9 mouse cellular contexts compared by ENCODE assay signal in genomic region chr2:33682219-33682618, GRCm38 (mm10). TPM values are rescaled to one million over a fixed set of nuclear protein-coding genes. Genes with fewer than 3 reads are reported as not detected.
DNase-seq lines count a peak whose midpoint lies in the region; ATAC-seq and TF ChIP-seq lines count a peak whose summit lies in the region.
"Had no signal": no experiment of that assay in that cellular context is flagged by ENCODE, and none has a peak within 500 bp of the region (broad histone marks: within the 10 kb centered on the region; RNA-seq: fewer than 3 reads in every experiment).

No protein-coding gene starts in this region.

- H3K4me2 ChIP-seq in kidney, embryonic 16.5 days (replicated peaks; ENCODE audit: low read depth, low read length): no peak overlapping the region
- H3K4me2 ChIP-seq in kidney, postnatal 0 days (ENCODE audit: low read length): no peak overlapping the region

- DNase-seq in kidney, adult 2 months: peak; percentile 63
- peak; percentile 31 for DNase-seq in T-cell, adult 2 months (ENCODE audit: low spot score)
- DNase-seq in cerebellum, postnatal 25 days: peak; percentile 83 to 90
- peak; percentile 40 for DNase-seq in kidney, postnatal 0 days (ENCODE audit: low spot score)
- peak; percentile 59 for DNase-seq in lung, adult 2 months
- peak; percentile 75 for DNase-seq in right cerebral cortex, postnatal 4 days

- 6% methylated on average over 4 of the region's 4 CpGs for WGBS in kidney, adult 2 months
- WGBS in kidney, embryonic 16.5 days: 11% methylated on average over 4 of the region's 4 CpGs
- 14% methylated on average over 4 of the region's 4 CpGs for WGBS in kidney, postnatal 0 days
- 10% methylated on average over 4 of the region's 4 CpGs for WGBS in lung, adult 2 months

- TF ChIP-seq POLR2A in kidney, adult 2 months (IDR thresholded peaks at IDR 0.05; ENCODE audit: low read depth, low read length): no peak
- TF ChIP-seq POLR2A in lung, adult 2 months (IDR thresholded peaks at IDR 0.05; ENCODE audit: borderline replicate concordance, extremely low read depth, low read depth, low read length): no peak

- H3K4me3 ChIP-seq in kidney, adult 2 months (ENCODE audit: insufficient read depth, low read depth, low read length): no peak overlapping the region
- no peak overlapping the region for H3K4me3 ChIP-seq in kidney, embryonic 16.5 days (ENCODE audit: low read length)
- no peak overlapping the region for H3K4me3 ChIP-seq in kidney, postnatal 0 days (replicated peaks; ENCODE audit: low read depth, low read length)
- H3K4me3 ChIP-seq in lung, adult 2 months (replicated peaks; ENCODE audit: extremely low read depth, low read depth, low read length): no peak overlapping the region
- H3K4me3 ChIP-seq: myocyte had no signal

- H3K4me1 ChIP-seq in kidney, adult 2 months (ENCODE audit: control insufficient read depth, insufficient read depth, low read length): no peaks in the 10 kb centered on the region
- H3K4me1 ChIP-seq in kidney, embryonic 16.5 days (ENCODE audit: insufficient read depth, low read length): no peaks in the 10 kb centered on the region
- no peaks in the 10 kb centered on the region for H3K4me1 ChIP-seq in kidney, postnatal 0 days (replicated peaks; ENCODE audit: insufficient read depth, low read length)
- no peaks in the 10 kb centered on the region for H3K4me1 ChIP-seq in lung, adult 2 months (ENCODE audit: control insufficient read depth, insufficient read depth, low read length)

- H3K36me3 ChIP-seq in kidney, adult 2 months (ENCODE audit: control insufficient read depth, insufficient read depth, low read length): no peaks in the 10 kb centered on the region
- no peaks in the 10 kb centered on the region for H3K36me3 ChIP-seq in kidney, embryonic 16.5 days (ENCODE audit: insufficient read depth, low read length)
- H3K36me3 ChIP-seq in kidney, postnatal 0 days (ENCODE audit: insufficient read depth, low read length): no peaks in the 10 kb centered on the region

- ATAC-seq in kidney, embryonic 16.5 days (ENCODE audit: low FRiP score, low TSS enrichment): no peak
- ATAC-seq in kidney, postnatal 0 days (replicated peaks; ENCODE audit: low FRiP score, low read depth): no peak
- no peak for ATAC-seq in megakaryocyte-erythroid progenitor cell, adult 5-6 weeks (replicated peaks; ENCODE audit: low FRiP score, low TSS enrichment, poor library complexity, severe bottlenecking)

- peak; percentile 89 for TF ChIP-seq CTCF in kidney, adult 2 months (conservative IDR thresholded peaks at IDR 0.05; ENCODE audit: insufficient read depth, insufficient read length, low read depth, low read length)
- TF ChIP-seq CTCF in kidney, postnatal 0 days (IDR thresholded peaks at IDR 0.05; ENCODE audit: low read depth): peak; percentile 93
- peak; percentile 89 for TF ChIP-seq CTCF in lung, adult 2 months (IDR thresholded peaks at IDR 0.05; ENCODE audit: insufficient read depth, low read length)

- H3K27me3 ChIP-seq in kidney, adult 2 months (replicated peaks; ENCODE audit: control insufficient read depth, insufficient read depth, low read length): no peaks in the 10 kb centered on the region
- H3K27me3 ChIP-seq in kidney, embryonic 16.5 days (ENCODE audit: insufficient read depth, low read length): no peaks in the 10 kb centered on the region
- no peaks in the 10 kb centered on the region for H3K27me3 ChIP-seq in kidney, postnatal 0 days (ENCODE audit: insufficient read depth, low read length)

- H3K27ac ChIP-seq in kidney, adult 2 months (ENCODE audit: insufficient read depth, low read depth, low read length): no peak overlapping the region
- H3K27ac ChIP-seq in kidney, embryonic 16.5 days (ENCODE audit: low read length): no peak overlapping the region
- H3K27ac ChIP-seq in kidney, postnatal 0 days: no peak overlapping the region

- H3K9ac ChIP-seq in kidney, embryonic 16.5 days (replicated peaks; ENCODE audit: low read length): no peak overlapping the region
- H3K9ac ChIP-seq in kidney, postnatal 0 days (ENCODE audit: low read depth, low read length): no peak overlapping the region

- 0 out of 2 replicates have a peak, but pooled peaks cover 2% of the 10 kb centered on the region for H3K9me3 ChIP-seq in kidney, embryonic 16.5 days (ENCODE audit: low read length)
- H3K9me3 ChIP-seq in kidney, postnatal 0 days (replicated peaks; ENCODE audit: low read length): no peaks in the 10 kb centered on the region

RNA-seq across cellular contexts. Expression of gene Lmx1b, which starts 41.9 kb away (rescaled TPM):
- polyA plus RNA-seq in kidney, adult 2 months (2012; rRNA removed): 2.9 and 3.7 TPM in 2 replicates
- 0.94 and 1.3 TPM in 2 replicates for polyA plus RNA-seq in kidney, embryonic 16.5 days (2015; fragmentation: Nextera tagmentation; extraction: Ambion mirVana)
- 0.82 and 0.88 TPM in 2 replicates for polyA plus RNA-seq in kidney, postnatal 0 days (2015; fragmentation: Nextera tagmentation; extraction: Ambion mirVana)
- 0.16 and 0.31 TPM in 2 replicates for polyA plus RNA-seq in lung, adult 2 months (2012; rRNA removed)
- not detected in 2 replicates for total RNA-seq in megakaryocyte-erythroid progenitor cell, adult 5-6 weeks (2014; fragmentation: Nextera tagmentation)
- not detected in 2 replicates for total RNA-seq in megakaryocyte-erythroid progenitor cell, adult 5-6 weeks (2017)
- polyA plus RNA-seq: myocyte had no signal

Comparison
In these comparisons a context has a peak if more than half of its experiments do, and no peak if none do; other contexts are left out.
1. DNase-seq: peak in every context shown above with its lines; median percentile 86 in cerebellum, postnatal 25 days; 75 in right cerebral cortex, postnatal 4 days; 63 in kidney, adult 2 months; 59 in lung, adult 2 months; 40 in kidney, postnatal 0 days; 31 in T-cell, adult 2 months.